Mouse (Mus musculus) MEL (cell line): ENCODE measurements around the gene Cfap299. TPM values are rescaled to one million over a fixed set of nuclear protein-coding genes. Genes with fewer than 3 reads are reported as not detected.

Source experiments
- DNase-seq: peaks from one replicate; pipeline ENCODE4 v3.0.0; 2011; ENCODE audit warnings: low read depth, low spot score
- H3K27ac ChIP-seq: 2 replicates; pipeline ENCODE4 v1.5.1; 2012; ENCODE audit warnings: low read depth, mild to moderate bottlenecking, control low read depth, low read length, moderate library complexity; ENCODE audit not compliant: control insufficient read depth
- H3K27me3 ChIP-seq, 2 experiments: fragments of 150-350 bp in 1 of 2; sonication (generic) in 1 of 2; 2 replicates each; pipeline ENCODE4 v1.6.1; 2012; ENCODE audit warnings: low read length in 2 of 2, mild to moderate bottlenecking in 2 of 2, improper control_type of control experiment in 1 of 2, moderate library complexity in 1 of 2; ENCODE audit not compliant: insufficient read depth in 2 of 2, control insufficient read depth in 1 of 2
- H3K36me3 ChIP-seq, 2 experiments: 2 replicates each; pipeline ENCODE4 v1.6.1; 2012 to 2014; ENCODE audit warnings: low read length in 2 of 2, improper control_type of control experiment in 1 of 2, inconsistent platforms in 1 of 2, mild to moderate bottlenecking in 1 of 2; ENCODE audit not compliant: insufficient read depth in 2 of 2, control insufficient read depth in 1 of 2
- H3K4me1 ChIP-seq, 2 experiments: fragments of 150-350 bp in 1 of 2; sonication (generic) in 1 of 2; 2 replicates each; pipeline ENCODE4 v1.6.1; 2012; ENCODE audit warnings: low read length in 2 of 2, improper control_type of control experiment in 1 of 2, mild to moderate bottlenecking in 1 of 2; ENCODE audit not compliant: insufficient read depth in 2 of 2, control insufficient read depth in 1 of 2
- H3K4me3 ChIP-seq, 2 experiments: fragments of 150-350 bp in 1 of 2; sonication (generic) in 1 of 2; 2 replicates each; pipeline ENCODE4 v1.5.1; 2012; ENCODE audit warnings: low read depth in 2 of 2, low read length in 2 of 2, mild to moderate bottlenecking in 2 of 2, moderate library complexity in 2 of 2, control low read depth in 1 of 2, improper control_type of control experiment in 1 of 2; ENCODE audit not compliant: control insufficient read depth in 1 of 2, insufficient read depth in 1 of 2
- H3K79me2 ChIP-seq: 2 replicates; pipeline ENCODE4 v1.6.1; 2012; ENCODE audit warnings: mild to moderate bottlenecking, low read length, moderate library complexity; ENCODE audit not compliant: control insufficient read depth, poor library complexity, insufficient read depth
- H3K9ac ChIP-seq: 2 replicates; pipeline ENCODE4 v1.6.1; 2012; ENCODE audit warnings: low read depth, mild to moderate bottlenecking, control low read depth, low read length, moderate library complexity; ENCODE audit not compliant: control insufficient read depth, poor library complexity, severe bottlenecking
- H3K9me3 ChIP-seq: fragments of 150-350 bp; sonication (generic); replicated peaks from 2 replicates; pipeline ENCODE4 v1.6.1; 2012; ENCODE audit warnings: mild to moderate bottlenecking, low read length, improper control_type of control experiment, moderate library complexity; ENCODE audit not compliant: insufficient read depth
- BHLHE40 ChIP-seq: IDR thresholded peaks from 2 replicates; pipeline ENCODE4 v1.6.1; 2012; ENCODE audit warnings: low read depth, mild to moderate bottlenecking, inconsistent platforms, low read length, improper control_type of control experiment, borderline replicate concordance
- CHD1 ChIP-seq: IDR thresholded peaks from 2 replicates; pipeline ENCODE4 v1.6.1; 2012; ENCODE audit warnings: low read depth, mild to moderate bottlenecking, inconsistent platforms, low read length, improper control_type of control experiment
- CTCF ChIP-seq, 3 experiments: IDR thresholded peaks in 2 of 3; conservative IDR thresholded peaks in 1 of 3; 2 replicates each; pipeline ENCODE4 v1.5.1; 2011 to 2012; ENCODE audit warnings: low read length in 3 of 3, low read depth in 2 of 3, mild to moderate bottlenecking in 2 of 3, improper control_type of control experiment in 1 of 3, inconsistent platforms in 1 of 3, mixed read lengths in 1 of 3, moderate library complexity in 1 of 3; ENCODE audit not compliant: control insufficient read depth in 1 of 3, insufficient read depth in 1 of 3, poor library complexity in 1 of 3, severe bottlenecking in 1 of 3
- E2F4 ChIP-seq: IDR thresholded peaks from 2 replicates; pipeline ENCODE4 v1.6.1; 2011; ENCODE audit warnings: low read depth, low read length, improper control_type of control experiment, borderline replicate concordance
- ELF1 ChIP-seq: IDR thresholded peaks from 2 replicates; pipeline ENCODE4 v1.6.1; 2014; ENCODE audit warnings: low read depth, mild to moderate bottlenecking, inconsistent platforms, low read length, improper control_type of control experiment, moderate library complexity
- ETS1 ChIP-seq: IDR thresholded peaks from 2 replicates; pipeline ENCODE4 v1.6.1; 2012; ENCODE audit warnings: low read depth, mild to moderate bottlenecking, inconsistent platforms, low read length, improper control_type of control experiment, moderate library complexity
- GABPA ChIP-seq: IDR thresholded peaks from 2 replicates; pipeline ENCODE4 v1.6.1; 2012; ENCODE audit warnings: low read depth, mild to moderate bottlenecking, inconsistent platforms, low read length, improper control_type of control experiment, moderate library complexity
- GATA1 ChIP-seq: IDR thresholded peaks from 2 replicates; pipeline ENCODE4 v1.6.1; 2011; ENCODE audit warnings: low read depth, low read length, improper control_type of control experiment
- HCFC1 ChIP-seq: IDR thresholded peaks from 2 replicates; pipeline ENCODE4 v1.6.1; 2012; ENCODE audit warnings: low read depth, mild to moderate bottlenecking, inconsistent platforms, low read length, improper control_type of control experiment, moderate library complexity
- KAT2A ChIP-seq: conservative IDR thresholded peaks from 2 replicates; pipeline ENCODE4 v1.6.1; 2012; ENCODE audit warnings: low read depth, low read length, improper control_type of control experiment, inconsistent platforms
- MAZ ChIP-seq: IDR thresholded peaks from 2 replicates; pipeline ENCODE4 v1.6.1; 2012; ENCODE audit warnings: low read depth, mild to moderate bottlenecking, inconsistent platforms, low read length, improper control_type of control experiment
- MEF2A ChIP-seq: IDR thresholded peaks from 2 replicates; pipeline ENCODE4 v1.6.1; 2014; ENCODE audit warnings: low read depth, mild to moderate bottlenecking, inconsistent platforms, low read length, improper control_type of control experiment; ENCODE audit not compliant: poor library complexity, insufficient replicate concordance, severe bottlenecking; ENCODE audit errors: extremely low read depth
- MYB ChIP-seq: IDR thresholded peaks from 2 replicates; pipeline ENCODE4 v1.6.1; 2011; ENCODE audit warnings: mild to moderate bottlenecking, low read depth, low read length, improper control_type of control experiment
- NELFE ChIP-seq: IDR thresholded peaks from 2 replicates; pipeline ENCODE4 v1.6.1; 2011; ENCODE audit warnings: low read depth, low read length, improper control_type of control experiment
- NRF1 ChIP-seq: IDR thresholded peaks from 2 replicates; pipeline ENCODE4 v1.6.1; 2014; ENCODE audit warnings: low read depth, mild to moderate bottlenecking, inconsistent platforms, low read length, improper control_type of control experiment, moderate library complexity; ENCODE audit not compliant: poor library complexity, insufficient read depth, severe bottlenecking
- POLR2AphosphoS2 ChIP-seq: IDR thresholded peaks from 2 replicates; pipeline ENCODE4 v1.6.1; 2011; ENCODE audit warnings: low read length, improper control_type of control experiment
- SMC3 ChIP-seq: IDR thresholded peaks from 2 replicates; pipeline ENCODE4 v1.6.1; 2011; ENCODE audit warnings: low read depth, low read length, improper control_type of control experiment
- TBP ChIP-seq: IDR thresholded peaks from 2 replicates; pipeline ENCODE4 v1.8.0; 2011; ENCODE audit warnings: low read depth, low read length, improper control_type of control experiment
- TCF12 ChIP-seq: IDR thresholded peaks from 2 replicates; pipeline ENCODE4 v1.6.1; 2014; ENCODE audit warnings: low read depth, mild to moderate bottlenecking, inconsistent platforms, low read length, improper control_type of control experiment, moderate library complexity
- UBTF ChIP-seq: IDR thresholded peaks from 2 replicates; pipeline ENCODE4 v1.6.1; 2012; ENCODE audit warnings: low read depth, mild to moderate bottlenecking, inconsistent platforms, low read length, improper control_type of control experiment, moderate library complexity, borderline replicate concordance; ENCODE audit not compliant: insufficient read depth
- USF1 ChIP-seq: IDR thresholded peaks from 2 replicates; pipeline ENCODE4 v1.6.1; 2014; ENCODE audit warnings: low read depth, mild to moderate bottlenecking, inconsistent platforms, low read length, improper control_type of control experiment, moderate library complexity
- USF2 ChIP-seq, 2 experiments: IDR thresholded peaks; 2 replicates each; pipeline ENCODE4 v1.6.1; 2011 to 2012; ENCODE audit warnings: improper control_type of control experiment in 2 of 2, low read length in 2 of 2, borderline replicate concordance in 1 of 2, inconsistent platforms in 1 of 2, low read depth in 1 of 2, mild to moderate bottlenecking in 1 of 2; ENCODE audit not compliant: insufficient read depth in 1 of 2
- ZKSCAN1 ChIP-seq: IDR thresholded peaks from 2 replicates; pipeline ENCODE4 v1.6.1; 2012; ENCODE audit warnings: low read depth, mild to moderate bottlenecking, inconsistent platforms, low read length, improper control_type of control experiment, moderate library complexity
- ZMIZ1 ChIP-seq: IDR thresholded peaks from 2 replicates; pipeline ENCODE4 v1.6.1; 2012; ENCODE audit warnings: low read depth, mild to moderate bottlenecking, inconsistent platforms, low read length, improper control_type of control experiment, moderate library complexity
- ZNF384 ChIP-seq: IDR thresholded peaks from 2 replicates; pipeline ENCODE4 v1.6.1; 2012; ENCODE audit warnings: low read depth, mild to moderate bottlenecking, inconsistent platforms, low read length, improper control_type of control experiment
- polyA plus RNA-seq, 2 experiments: library from polyadenylated mRNA; stranded (reverse) in 1 of 2; unstranded in 1 of 2; fragments of >175 nt in 1 of 2; fragments of >200 nt in 1 of 2; gene quantifications; 2 replicates each; pipeline versions ENCODE4 v1.2.1 to v1.2.4; 2012; ENCODE audit warnings: low replicate concordance in 2 of 2, low read depth in 1 of 2; ENCODE audit not compliant: insufficient read length in 2 of 2, insufficient read depth in 1 of 2, missing spikeins in 1 of 2
- total RNA-seq: library from RNA; depleted of rRNA; stranded (reverse); fragments of 300-350 nt; gene quantifications from 2 replicates; pipeline ENCODE4 v1.2.3, GENCODE M21; 2012

Cfap299 gene
- total and polyA plus RNA-seq, 3 experiments, result not detected

GRCm38 (mm10) chr5:98470052-98470451, 140.9 kb downstream of the Cfap299 start:
- Histone ChIP-seq H3K4me1 (no peaks in the 10 kb centered on the region), H3K9me3 (no peaks in the 10 kb centered on the region), H3K36me3 (no peaks in the 10 kb centered on the region), H3K4me3 (no peak overlapping the region), H3K27me3 (no peaks in the 10 kb centered on the region), H3K79me2 (no peaks in the 10 kb centered on the region), H3K9ac (no peak overlapping the region), H3K27ac (no peak overlapping the region)
- TF ChIP-seq CTCF (IDR thresholded peaks at IDR 0.05 in 2 of 3, conservative IDR thresholded peaks at IDR 0.05 in 1 of 3; ENCODE audit: control insufficient read depth in 1 of 3, insufficient read depth in 1 of 3, low read depth in 2 of 3, low read length in 3 of 3, poor library complexity in 1 of 3, severe bottlenecking in 1 of 3) (no peak), CHD1 (no peak), BHLHE40 (no peak), MAZ (no peak), MEF2A (no peak), ZNF384 (no peak), USF1 (no peak)
- DNase-seq, result no peak

- Histone ChIP-seq H3K4me3 (no peak overlapping the region), H3K27ac (no peak overlapping the region), H3K27me3 (no peaks in the 10 kb centered on the region), H3K9me3 (no peaks in the 10 kb centered on the region), H3K4me1 (no peaks in the 10 kb centered on the region), H3K9ac (no peak overlapping the region), H3K36me3 (no peaks in the 10 kb centered on the region), H3K79me2 (no peaks in the 10 kb centered on the region)
- TF ChIP-seq NRF1 (no peak), MAZ (no peak), ETS1 (no peak), TCF12 (no peak), NELFE (no peak), MYB (no peak), TBP (no peak), E2F4 (no peak), USF2 (IDR thresholded peaks at IDR 0.05; ENCODE audit: borderline replicate concordance in 1 of 2, insufficient read depth in 1 of 2, low read depth in 1 of 2, low read length in 2 of 2) (no peak)
- no peak for DNase-seq
Measured at GRCm38 (mm10) chr5:98476539-98476938, 147.4 kb downstream of the Cfap299 start.

GRCm38 (mm10) chr5:98477261-98477660, 148.2 kb downstream of the Cfap299 start:
- DNase-seq, result no peak
- Histone ChIP-seq H3K79me2 (no peaks in the 10 kb centered on the region), H3K9ac (no peak overlapping the region), H3K9me3 (no peaks in the 10 kb centered on the region), H3K4me3 (no peak overlapping the region), H3K27ac (no peak overlapping the region), H3K36me3 (no peaks in the 10 kb centered on the region), H3K4me1 (no peaks in the 10 kb centered on the region), H3K27me3 (no peaks in the 10 kb centered on the region)
- no peak for TF ChIP-seq MAZ
- no peak for TF ChIP-seq HCFC1
- no peak for TF ChIP-seq TBP
- no peak for TF ChIP-seq MEF2A
- TF ChIP-seq KAT2A, result no peak
- no peak for TF ChIP-seq GABPA
- TF ChIP-seq GATA1, result no peak
- TF ChIP-seq BHLHE40, result no peak
- no peak for TF ChIP-seq POLR2AphosphoS2
- TF ChIP-seq UBTF, result no peak
- TF ChIP-seq ZKSCAN1, result no peak
- TF ChIP-seq SMC3, result no peak
- TF ChIP-seq ELF1, result no peak
- TF ChIP-seq ZMIZ1, result no peak
- no peak for TF ChIP-seq TCF12
- TF ChIP-seq CTCF (IDR thresholded peaks at IDR 0.05 in 2 of 3, conservative IDR thresholded peaks at IDR 0.05 in 1 of 3; ENCODE audit: control insufficient read depth in 1 of 3, insufficient read depth in 1 of 3, low read depth in 2 of 3, low read length in 3 of 3, poor library complexity in 1 of 3, severe bottlenecking in 1 of 3), result no peak
